Mouse (Mus musculus) liver, embryonic 14.5 days (tissue): ENCODE data around the gene Ankrd1.

Experiments
- CTCF ChIP-seq: IDR thresholded peaks from 2 replicates; pipeline ENCODE4 v1.5.1; 2016; ENCODE audit warnings: antibody characterized with exemption, low read depth, control low read depth
- EP300 ChIP-seq: IDR thresholded peaks from 2 replicates; pipeline ENCODE4 v1.6.1; 2016; ENCODE audit warnings: antibody characterized with exemption, low read depth

GRCm38 (mm10) chr19:36109318-36109944, 10.5 kb downstream of the Ankrd1 start:
- no peak for TF ChIP-seq CTCF
- no peak for TF ChIP-seq EP300
